Mouse (Mus musculus) spleen, adult 2 months (tissue): ENCODE results near the gene Leap2.

Experiments
- CTCF ChIP-seq: fragments of 200-500 bp; IDR thresholded peaks from 2 replicates; pipeline ENCODE4 v1.5.1; 2011; ENCODE audit warnings: mild to moderate bottlenecking, inconsistent platforms; ENCODE audit not compliant: insufficient read depth, insufficient read length, insufficient replicate concordance; ENCODE audit errors: extremely low read depth
- POLR2A ChIP-seq: fragments of 200-500 bp; IDR thresholded peaks from 2 replicates; pipeline ENCODE4 v1.6.1; 2011; ENCODE audit warnings: low read depth, low read length, inconsistent platforms

DNA sequence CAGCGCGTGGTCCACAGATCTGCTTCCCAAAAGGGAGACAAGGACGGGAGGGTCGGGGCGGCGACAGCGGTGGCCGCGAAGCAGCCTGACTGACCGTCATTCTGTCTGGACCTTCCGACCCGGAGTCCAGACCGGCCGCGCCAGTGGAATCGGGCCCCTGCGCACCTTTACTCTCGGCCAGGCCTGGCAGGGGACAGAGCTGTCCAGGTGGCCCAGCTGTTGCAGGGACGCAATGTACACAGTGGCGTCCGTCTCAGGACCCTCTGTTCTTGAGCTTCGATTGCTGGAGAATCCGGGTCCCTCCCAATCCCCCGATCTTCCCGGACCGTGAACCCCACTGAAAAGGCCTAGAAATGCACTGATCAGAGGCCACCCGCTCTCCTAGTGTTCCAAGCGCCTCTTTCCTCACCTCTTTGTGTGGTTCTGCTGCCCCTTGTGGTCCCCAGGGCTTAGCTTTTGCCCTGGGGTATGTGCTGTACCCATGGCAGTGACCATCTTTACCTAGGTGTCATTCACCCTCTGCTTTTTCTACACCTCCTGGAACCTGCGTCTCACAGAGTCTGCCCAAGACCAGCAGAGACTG lies 34.5 kb upstream of the Leap2 start:
- no peak for TF ChIP-seq CTCF
- no peak for TF ChIP-seq POLR2A
